Mouse (Mus musculus) ES-Bruce4 (cell line): Measurements from ENCODE around the gene Alyref.

ENCODE experiments used
- CTCF ChIP-seq: IDR thresholded peaks from one replicate; pipeline ENCODE4 v1.8.1; 2011; ENCODE audit warnings: low read depth, low read length
- EP300 ChIP-seq: IDR thresholded peaks from 2 replicates; pipeline ENCODE4 v1.6.1; 2011; ENCODE audit warnings: low read depth, low read length; ENCODE audit not compliant: insufficient read depth
- POLR2A ChIP-seq: IDR thresholded peaks from one replicate; pipeline ENCODE4 v1.8.1; 2011; ENCODE audit warnings: low read length; ENCODE audit not compliant: insufficient read depth

DNA sequence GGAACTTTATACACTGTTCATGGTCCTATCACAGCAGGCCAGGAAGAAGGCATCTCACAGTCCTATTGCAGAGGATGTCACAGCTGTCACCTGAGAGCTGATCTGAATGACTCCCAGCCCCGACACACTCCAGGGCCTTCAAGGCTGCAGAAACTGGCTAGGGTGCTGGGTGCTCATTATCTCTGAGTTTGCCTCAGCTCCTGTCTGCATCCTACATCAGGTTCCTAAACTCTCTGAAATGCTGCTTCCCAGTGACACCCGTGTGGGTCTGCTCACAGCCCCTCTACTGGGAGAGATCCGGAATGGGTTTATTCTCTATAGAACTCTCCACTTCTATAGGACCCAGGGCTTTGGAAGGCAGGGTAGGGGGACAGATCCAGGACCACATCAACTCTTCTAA lies 50.0 kb downstream of the Alyref start:
- no peak for TF ChIP-seq CTCF
- TF ChIP-seq POLR2A, result no peak
- no peak for TF ChIP-seq EP300
